Mouse (Mus musculus) intestine, embryonic 14.5 days (tissue): ENCODE data around the gene Col4a4. TPM values are rescaled to one million over a fixed set of nuclear protein-coding genes. Genes with fewer than 3 reads are reported as not detected.
A peak's percentile ranks its signal among the peaks of the same experiment; 100 is the strongest.

Source experiments
- ATAC-seq: fragments of 200-750 bp; cut with Nextera tagmentation; replicated peaks from 2 replicates; pipeline ENCODE4 v1.8.0; 2017; ENCODE audit warnings: low read depth, moderate number of reproducible peaks, moderate TSS enrichment, moderate library complexity; ENCODE audit not compliant: low FRiP score, low TSS enrichment
- DNase-seq: peaks from one replicate; pipeline ENCODE4 v3.0.0-alpha.2; 2018; ENCODE audit warnings: low spot score
- H3K27ac ChIP-seq: fragments of 300-500 bp; sonication (generic); 2 replicates; pipeline ENCODE4 v1.5.1; 2014; ENCODE audit warnings: low read depth, mild to moderate bottlenecking, control low read depth
- H3K27me3 ChIP-seq: fragments of 300-500 bp; sonication (generic); replicated peaks from 2 replicates; pipeline ENCODE4 v1.6.1; 2014; ENCODE audit warnings: low read length, control low read depth; ENCODE audit not compliant: control insufficient read depth, insufficient read depth
- H3K36me3 ChIP-seq: fragments of 300-500 bp; sonication (generic); 2 replicates; pipeline ENCODE4 v1.6.1; 2014; ENCODE audit warnings: low read length, control low read depth; ENCODE audit not compliant: control insufficient read depth, insufficient read depth
- H3K4me1 ChIP-seq: fragments of 300-500 bp; sonication (generic); replicated peaks from 2 replicates; pipeline ENCODE4 v1.6.1; 2014; ENCODE audit warnings: low read length, control low read depth, mixed read lengths; ENCODE audit not compliant: control insufficient read depth, insufficient read depth
- H3K4me2 ChIP-seq: fragments of 300-500 bp; sonication (generic); 2 replicates; pipeline ENCODE4 v1.6.1; 2014; ENCODE audit warnings: low read length
- H3K4me3 ChIP-seq: fragments of 300-500 bp; sonication (generic); 2 replicates; pipeline ENCODE4 v1.5.1; 2014; ENCODE audit warnings: low read depth, low read length, control low read depth, mixed read lengths
- H3K9ac ChIP-seq: fragments of 300-500 bp; sonication (generic); 2 replicates; pipeline ENCODE4 v1.6.1; 2014; ENCODE audit warnings: mild to moderate bottlenecking, low read length
- H3K9me3 ChIP-seq: fragments of 300-500 bp; sonication (generic); 2 replicates; pipeline ENCODE4 v1.6.1; 2016; ENCODE audit warnings: low read length, control low read depth; ENCODE audit not compliant: control insufficient read depth
- WGBS: fragments of 180-500 bp; shearing (Covaris S2); extraction: QIAGEN DNeasy Blood & Tissue Kit; methylation state at CpG from one replicate; pipeline ENCODE4 v1.1.7; 2014; 5-methylcytosine and 5-hydroxymethylcytosine counted together
- polyA plus RNA-seq: library from polyadenylated mRNA; unstranded; fragments of >200 nt; fragmentation: Nextera tagmentation; extraction: Ambion mirVana; gene quantifications from 2 replicates; pipeline ENCODE4 v1.2.1, GENCODE M21; 2014

Col4a4 gene
- polyA plus RNA-seq, 1 experiment from 2014 or later, result 0.05 TPM

DNA sequence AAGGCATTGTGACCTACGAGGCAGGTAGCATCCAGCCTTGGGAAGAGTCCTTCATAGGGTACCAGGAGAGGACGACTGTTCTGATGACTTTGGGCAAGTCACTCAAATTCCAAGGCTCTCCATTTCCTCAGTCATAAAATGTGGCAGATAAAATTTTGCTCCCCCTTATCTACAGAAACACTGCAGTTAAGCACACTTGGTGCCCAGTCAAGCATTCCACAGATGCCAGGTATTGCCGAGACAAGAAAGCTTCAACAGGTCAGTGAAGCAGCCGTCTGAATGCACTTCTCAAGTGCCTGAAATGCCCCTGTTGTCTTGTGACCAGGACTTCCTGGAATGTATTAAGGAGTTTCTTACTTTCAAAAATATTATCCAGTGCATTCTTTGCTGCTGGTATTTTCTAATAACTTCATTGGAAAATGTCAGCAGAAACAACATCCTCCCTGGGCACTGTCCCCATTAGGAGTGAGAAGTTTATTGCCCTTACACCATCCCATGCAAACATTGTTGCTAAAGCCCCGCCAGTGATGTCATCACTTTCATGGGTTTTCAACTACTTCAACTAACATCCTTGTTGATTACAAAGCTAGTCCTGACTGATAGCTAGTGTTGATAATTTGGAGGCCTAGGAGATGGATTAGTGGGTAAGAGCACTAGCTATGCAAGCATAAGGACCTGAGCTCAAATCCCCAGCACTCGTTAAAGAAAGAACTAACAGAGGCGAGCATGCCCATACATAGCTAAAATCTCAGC is 16.7 kb upstream of the Col4a4 start:
- no peaks in the 10 kb centered on the region for H3K4me1 ChIP-seq
- H3K4me3 ChIP-seq, result no peak overlapping the region
- H3K27ac ChIP-seq, result no peak overlapping the region
- no peak for ATAC-seq
- H3K9me3 ChIP-seq, result no peaks in the 10 kb centered on the region
- no peaks in the 10 kb centered on the region for H3K27me3 ChIP-seq
- no peak overlapping the region for H3K4me2 ChIP-seq
- no peaks in the 10 kb centered on the region for H3K36me3 ChIP-seq
- H3K9ac ChIP-seq, result no peak overlapping the region
- WGBS, result 65% methylated on average over 7 of the region's 7 CpGs
- DNase-seq, result no peak

DNA sequence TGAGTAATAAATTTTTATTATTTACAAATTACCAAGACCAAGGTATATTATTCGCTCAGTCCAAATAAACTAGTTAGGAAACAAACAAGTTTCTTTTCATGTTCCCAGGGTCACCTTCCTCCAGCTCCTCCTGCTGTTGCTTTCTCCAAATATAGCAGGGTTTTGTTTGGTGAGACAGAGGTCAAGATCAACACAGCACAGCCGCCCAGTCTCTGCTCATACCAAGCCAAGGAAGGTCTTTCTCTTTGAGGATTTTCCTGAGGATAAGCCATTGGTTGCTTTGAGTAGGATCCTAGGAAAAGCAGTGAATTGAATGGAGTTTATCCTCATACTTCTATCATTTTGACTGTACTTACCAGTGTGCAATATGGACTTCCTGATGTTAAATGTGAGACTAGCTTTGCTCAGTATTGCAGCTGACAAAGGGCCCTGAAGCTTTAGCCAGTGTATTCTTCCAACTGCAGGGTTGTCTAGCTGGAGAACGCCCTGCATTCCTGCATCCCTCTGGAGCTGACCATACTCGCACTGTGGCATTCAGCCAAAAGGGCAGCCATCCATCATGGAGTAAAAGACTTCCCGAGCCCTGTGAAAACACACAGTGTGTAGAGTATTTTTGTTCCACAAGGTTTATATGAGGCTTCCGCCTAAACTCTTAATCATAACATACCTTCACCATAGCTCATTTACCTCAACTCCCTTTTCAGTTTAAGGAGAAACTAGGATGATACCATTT is 10.4 kb upstream of the Col4a4 start:
- H3K9me3 ChIP-seq, result no peaks in the 10 kb centered on the region
- H3K9ac ChIP-seq, result no peak overlapping the region
- no peaks in the 10 kb centered on the region for H3K4me1 ChIP-seq
- ATAC-seq, result no peak
- H3K36me3 ChIP-seq, result no peaks in the 10 kb centered on the region
- no peak overlapping the region for H3K27ac ChIP-seq
- no peak overlapping the region for H3K4me3 ChIP-seq
- no peaks in the 10 kb centered on the region for H3K27me3 ChIP-seq
- H3K4me2 ChIP-seq, result no peak overlapping the region
- DNase-seq, result peak; percentile 64
- WGBS, result 29% methylated on average over 6 of the region's 6 CpGs

DNA sequence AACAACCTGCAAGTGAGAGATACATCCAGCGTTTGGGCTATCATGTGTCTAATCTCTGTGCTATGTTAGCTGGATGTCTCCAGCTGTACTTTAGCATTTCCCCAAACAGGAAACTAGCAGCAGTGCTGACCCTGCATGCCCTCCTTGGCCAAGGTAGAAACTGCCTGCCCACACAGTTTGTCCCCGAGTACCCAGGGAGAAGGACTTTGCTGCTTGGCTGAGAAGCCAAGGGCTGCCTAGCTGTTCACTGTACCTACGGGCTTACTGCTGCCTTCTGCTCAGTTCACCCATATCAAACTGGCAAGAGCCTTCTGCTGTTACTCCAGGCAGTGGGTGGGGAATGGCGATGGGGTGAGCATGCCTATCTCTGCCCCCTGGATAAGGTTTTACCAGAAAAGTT is 3.6 kb upstream of the Col4a4 start:
- peaks cover 17% of the 10 kb centered on the region for H3K27me3 ChIP-seq
- H3K4me1 ChIP-seq, result no peaks in the 10 kb centered on the region
- H3K9ac ChIP-seq, result no peak overlapping the region
- 66% methylated on average over 4 of the region's 4 CpGs for WGBS
- H3K36me3 ChIP-seq, result no peaks in the 10 kb centered on the region
- no peak overlapping the region for H3K27ac ChIP-seq
- H3K4me3 ChIP-seq, result no peak overlapping the region
- ATAC-seq, result no peak
- no peak for DNase-seq
- H3K9me3 ChIP-seq, result no peaks in the 10 kb centered on the region
- no peak overlapping the region for H3K4me2 ChIP-seq

DNA sequence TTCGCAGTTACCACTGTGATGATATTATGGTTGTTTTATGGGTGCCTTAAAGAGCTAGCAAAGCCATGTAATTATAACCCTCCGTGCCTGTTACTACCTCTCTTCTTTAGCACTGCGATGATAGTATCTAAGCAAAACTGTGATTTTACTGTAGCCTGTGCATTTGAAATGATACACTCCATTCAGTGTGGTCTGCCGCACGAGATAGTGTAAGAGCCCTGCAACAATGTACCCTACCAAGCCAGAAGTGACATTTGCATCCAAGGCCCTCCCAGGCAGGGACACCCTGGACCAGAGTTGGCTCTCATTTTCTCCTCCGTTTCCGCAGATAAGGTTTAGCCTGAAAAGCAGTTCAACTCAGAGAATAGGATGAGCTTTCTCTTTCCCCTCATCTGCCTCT is 668 bp downstream of the Col4a4 start:
- Histone ChIP-seq H3K9ac (no peak overlapping the region), H3K27ac (no peak overlapping the region), H3K9me3 (no peaks in the 10 kb centered on the region), H3K4me1 (no peaks in the 10 kb centered on the region), H3K4me3 (no peak overlapping the region), H3K4me2 (no peak overlapping the region), H3K36me3 (no peaks in the 10 kb centered on the region), H3K27me3 (peaks cover 17% of the 10 kb centered on the region)
- ATAC-seq, result no peak
- no peak for DNase-seq
- 69% methylated on average over 7 of the region's 7 CpGs for WGBS

DNA sequence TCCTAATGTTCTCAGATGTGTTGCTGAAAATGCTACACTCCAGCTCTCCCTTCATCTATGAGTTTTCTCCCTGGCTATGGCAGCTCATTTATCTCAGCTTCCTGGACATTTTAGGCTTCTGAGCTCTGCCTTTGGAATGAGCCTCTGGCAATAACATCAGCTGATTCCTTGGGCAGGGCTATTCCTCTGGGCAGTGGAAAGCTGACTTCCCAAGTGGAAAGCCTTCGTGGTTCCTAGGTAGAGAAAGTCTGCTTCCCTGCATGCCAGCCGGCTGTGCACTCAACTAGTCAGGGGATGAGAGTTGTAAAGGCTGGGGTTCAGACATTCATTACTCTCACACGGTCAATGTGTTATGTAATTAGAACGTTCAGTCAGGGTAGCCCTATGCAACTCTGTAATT is 8.3 kb downstream of the Col4a4 start:
- no peak overlapping the region for H3K4me2 ChIP-seq
- DNase-seq (no peak), ATAC-seq (no peak)
- 72% methylated on average over 4 of the region's 4 CpGs for WGBS
- H3K27me3 ChIP-seq, result no peaks in the 10 kb centered on the region
- no peak overlapping the region for H3K27ac ChIP-seq
- no peaks in the 10 kb centered on the region for H3K36me3 ChIP-seq
- no peak overlapping the region for H3K9ac ChIP-seq
- H3K4me3 ChIP-seq, result no peak overlapping the region
- H3K4me1 ChIP-seq, result no peaks in the 10 kb centered on the region
- H3K9me3 ChIP-seq, result no peaks in the 10 kb centered on the region

DNA sequence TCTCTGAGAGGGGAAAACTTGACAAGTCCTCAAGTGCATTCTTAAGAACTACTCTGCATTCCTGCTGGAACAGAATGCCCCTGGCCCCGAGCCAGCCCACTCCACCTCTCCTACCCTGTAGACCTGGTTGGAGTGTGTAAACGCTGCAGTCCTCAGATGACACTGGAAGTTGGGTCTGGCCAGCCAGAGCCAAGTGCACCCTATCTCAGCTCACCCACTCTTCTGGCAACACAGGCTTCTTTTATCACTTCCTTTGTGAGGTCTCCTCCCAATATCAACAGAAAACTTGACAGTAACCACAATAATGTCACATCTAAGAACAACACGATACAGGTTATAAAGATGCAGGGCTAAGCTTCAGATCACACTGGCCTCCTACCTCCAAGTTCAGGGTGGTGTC is 8.7 kb downstream of the Col4a4 start:
- Histone ChIP-seq H3K27ac (no peak overlapping the region), H3K4me2 (no peak overlapping the region), H3K9me3 (no peaks in the 10 kb centered on the region), H3K4me3 (no peak overlapping the region), H3K36me3 (no peaks in the 10 kb centered on the region), H3K4me1 (no peaks in the 10 kb centered on the region), H3K27me3 (no peaks in the 10 kb centered on the region), H3K9ac (no peak overlapping the region)
- ATAC-seq (no peak), DNase-seq (no peak)
- 51% methylated on average over 3 of the region's 3 CpGs for WGBS

DNA sequence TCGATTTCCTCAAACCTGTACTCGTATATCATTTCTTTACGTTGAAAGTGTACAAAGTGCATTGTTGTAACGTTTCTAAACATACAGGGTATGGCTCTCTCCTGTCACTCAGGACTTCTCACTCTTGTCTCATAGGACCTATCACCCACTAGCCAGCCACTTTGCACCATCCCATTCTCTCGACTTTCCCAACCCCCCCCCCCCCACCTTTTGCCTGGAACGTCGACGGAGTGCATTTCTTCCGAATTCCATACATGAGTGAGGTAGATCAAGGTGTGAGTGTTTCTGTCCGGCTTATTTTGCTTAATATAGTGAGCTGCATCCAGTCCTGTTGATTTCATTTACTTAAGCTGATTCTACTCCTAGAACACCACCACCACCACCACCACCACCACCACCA is 9.3 kb downstream of the Col4a4 start:
- WGBS, result 89% methylated on average over 10 of the region's 10 CpGs
- no peak for DNase-seq
- ATAC-seq, result no peak
- no peak overlapping the region for H3K4me3 ChIP-seq
- H3K9ac ChIP-seq, result no peak overlapping the region
- no peaks in the 10 kb centered on the region for H3K36me3 ChIP-seq
- H3K4me2 ChIP-seq, result no peak overlapping the region
- no peaks in the 10 kb centered on the region for H3K9me3 ChIP-seq
- no peaks in the 10 kb centered on the region for H3K4me1 ChIP-seq
- H3K27ac ChIP-seq, result no peak overlapping the region
- H3K27me3 ChIP-seq, result no peaks in the 10 kb centered on the region

DNA sequence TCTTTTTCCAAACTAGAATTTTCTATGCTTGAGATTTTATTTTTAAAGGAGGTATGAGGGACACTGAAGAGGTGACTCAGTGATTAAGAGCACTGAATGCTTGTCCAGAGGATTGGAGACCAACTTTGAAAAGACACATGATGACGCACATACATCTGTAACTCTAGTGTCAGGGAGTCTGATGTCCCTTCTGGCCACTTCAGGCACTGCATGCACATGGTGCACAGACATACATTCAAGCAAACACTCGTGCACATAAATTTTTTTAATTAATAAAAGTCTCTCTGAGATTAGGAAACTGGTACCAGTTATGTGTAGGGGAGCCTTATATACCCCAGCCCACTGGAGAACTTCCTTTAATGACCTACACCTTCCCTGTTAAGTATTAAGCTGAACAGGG is 10.5 kb downstream of the Col4a4 start:
- Histone ChIP-seq H3K9ac (no peak overlapping the region), H3K27ac (no peak overlapping the region), H3K27me3 (no peaks in the 10 kb centered on the region), H3K4me1 (no peaks in the 10 kb centered on the region), H3K4me2 (no peak overlapping the region), H3K36me3 (no peaks in the 10 kb centered on the region), H3K4me3 (no peak overlapping the region), H3K9me3 (no peaks in the 10 kb centered on the region)
- 83% methylated on average over 2 of the region's 2 CpGs for WGBS
- no peak for ATAC-seq
- DNase-seq, result no peak

DNA sequence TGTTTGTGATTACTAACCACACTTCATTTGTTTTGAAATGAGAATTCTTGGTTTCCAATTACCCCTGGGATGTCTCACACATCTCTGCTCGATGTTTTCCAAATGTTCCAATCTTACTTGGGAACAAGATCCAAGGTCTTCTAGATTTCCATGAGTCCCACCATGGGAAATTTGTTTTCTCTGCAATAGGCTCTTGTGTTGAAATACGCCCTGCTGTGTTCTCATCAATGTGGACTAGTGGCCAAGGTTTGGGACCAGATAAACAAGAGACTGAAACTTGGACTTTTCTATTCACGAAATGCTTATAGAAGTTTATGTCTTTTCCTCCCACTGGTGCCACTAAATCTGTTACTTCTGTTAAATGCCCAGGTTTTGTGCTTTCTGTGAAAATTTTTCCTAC is 11.0 kb downstream of the Col4a4 start:
- H3K27ac ChIP-seq, result no peak overlapping the region
- H3K27me3 ChIP-seq, result no peaks in the 10 kb centered on the region
- 86% methylated on average over 3 of the region's 3 CpGs for WGBS
- no peak overlapping the region for H3K4me2 ChIP-seq
- no peak overlapping the region for H3K4me3 ChIP-seq
- no peaks in the 10 kb centered on the region for H3K9me3 ChIP-seq
- DNase-seq (no peak), ATAC-seq (no peak)
- no peaks in the 10 kb centered on the region for H3K36me3 ChIP-seq
- no peaks in the 10 kb centered on the region for H3K4me1 ChIP-seq
- no peak overlapping the region for H3K9ac ChIP-seq
